Mouse (Mus musculus): ENCODE results near the gene Chst3. TPM values are rescaled to one million over a fixed set of nuclear protein-coding genes. Genes with fewer than 3 reads are reported as not detected.
"Not testable (repeated sequence)": the region's sequence is repeated elsewhere in the genome, so short reads cannot be mapped to it uniquely, and the experiment has no call there.

Chst3 gene
- polyA plus RNA-seq, 1 experiment from 2014 or later, result 1.8 TPM

- WGBS, result 87% methylated on average over 44 of the region's 44 CpGs
- Histone ChIP-seq H3K27ac (replicated peaks) (no peak overlapping the region), H3K9me3 (no peaks in the 10 kb centered on the region), H3K27me3 (replicated peaks; ENCODE audit: low read depth, poor library complexity, severe bottlenecking) (peaks cover 22% of the 10 kb centered on the region), H3K4me3 (no peak overlapping the region), H3K36me3 (replicated peaks) (peaks cover 36% of the 10 kb centered on the region), H3K4me1 (peaks cover 3% of the 10 kb centered on the region)
- DNase-seq (ENCODE audit: low spot score), result no peak
These were observed 32.7 kb downstream of the Chst3 start for GRCm38 (mm10) chr10:60186191-60186945.

DNA sequence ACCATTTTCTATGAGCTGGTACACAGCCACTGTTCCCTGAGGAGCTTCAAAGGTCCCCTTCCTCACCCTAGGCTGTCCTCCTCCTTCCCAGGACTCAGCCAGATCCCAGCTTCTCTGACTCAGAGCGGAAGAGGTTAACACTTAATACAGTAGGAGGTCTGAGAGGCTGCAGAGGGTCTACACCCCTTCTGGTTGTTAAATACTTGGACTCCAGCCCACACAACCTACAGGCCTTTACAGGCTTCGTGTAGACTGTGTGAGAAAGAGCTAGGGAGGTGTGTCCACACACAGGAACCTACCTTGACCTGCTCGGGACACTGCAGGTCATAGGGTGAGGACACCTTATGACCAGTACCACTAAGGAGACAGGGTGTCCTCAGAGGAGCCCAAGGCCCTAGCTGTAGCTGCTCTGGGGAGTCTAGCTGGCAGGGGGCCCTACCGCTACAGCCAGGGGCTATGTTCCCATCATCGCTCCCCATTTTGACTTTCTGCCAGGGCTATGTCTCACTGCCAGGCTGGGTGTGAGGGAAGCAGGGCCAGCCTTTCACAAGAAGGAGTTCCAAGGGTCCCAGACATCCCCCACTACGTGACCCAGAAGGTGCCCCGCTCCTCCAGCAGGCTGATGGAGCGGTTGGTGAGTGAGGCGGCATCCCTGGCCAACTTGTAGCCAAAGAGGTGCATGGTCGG, 33.9 kb downstream of the Chst3 start:
- peaks cover 12% of the 10 kb centered on the region; the same call in 1 of the 2 replicates for H3K27me3 ChIP-seq (replicated peaks; ENCODE audit: low read depth, poor library complexity, severe bottlenecking)
- H3K9me3 ChIP-seq, result no peaks in the 10 kb centered on the region
- H3K4me1 ChIP-seq, result no peaks in the 10 kb centered on the region
- peaks cover 36% of the 10 kb centered on the region for H3K36me3 ChIP-seq (replicated peaks)
- WGBS, result 90% methylated on average over 10 of the region's 10 CpGs
- no peak for DNase-seq (ENCODE audit: low spot score)
- H3K27ac ChIP-seq (replicated peaks), result no peak overlapping the region
- H3K4me3 ChIP-seq, result no peak overlapping the region

GRCm38 (mm10) chr10:60175306-60175705, 43.8 kb downstream of the Chst3 start:
- not testable (repeated sequence) for H3K27ac ChIP-seq (replicated peaks); DNase-seq (ENCODE audit: low spot score); H3K27me3 ChIP-seq (replicated peaks; ENCODE audit: low read depth, poor library complexity, severe bottlenecking); H3K4me1 ChIP-seq; H3K4me3 ChIP-seq; H3K36me3 ChIP-seq (replicated peaks); H3K9me3 ChIP-seq
- 89% methylated on average over 9 of the region's 9 CpGs for WGBS

DNA sequence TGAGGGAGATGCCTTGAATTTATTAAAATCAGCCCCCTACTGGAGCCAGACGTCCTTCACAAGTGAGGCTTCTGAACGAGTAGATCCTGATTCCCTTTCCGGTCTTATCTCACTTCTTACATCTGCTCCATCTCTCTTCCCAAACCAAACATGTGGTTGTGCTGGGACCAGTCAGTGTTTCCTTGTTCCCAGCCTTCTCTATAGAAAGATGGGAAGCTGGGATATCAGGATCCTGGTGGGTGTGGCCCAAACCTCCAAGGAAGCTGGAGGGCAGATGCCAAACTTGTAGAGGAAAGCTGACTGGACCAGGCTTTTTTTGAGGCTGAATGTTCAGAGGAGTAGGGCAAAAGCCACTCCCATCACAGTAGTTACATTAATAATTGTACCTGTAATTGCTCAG, 44.6 kb downstream of the Chst3 start:
- Histone ChIP-seq H3K27me3 (replicated peaks; ENCODE audit: low read depth, poor library complexity, severe bottlenecking) (no peaks in the 10 kb centered on the region), H3K27ac (replicated peaks) (no peak overlapping the region), H3K36me3 (replicated peaks) (no peaks in the 10 kb centered on the region), H3K4me3 (no peak overlapping the region), H3K9me3 (no peaks in the 10 kb centered on the region), H3K4me1 (no peaks in the 10 kb centered on the region)
- 72% methylated on average over 3 of the region's 3 CpGs for WGBS
- DNase-seq (ENCODE audit: low spot score), result no peak

GRCm38 (mm10) chr10:60173035-60173434, 46.0 kb downstream of the Chst3 start:
- H3K9me3 ChIP-seq, result no peaks in the 10 kb centered on the region
- no peak for DNase-seq (ENCODE audit: low spot score)
- no peak overlapping the region for H3K27ac ChIP-seq (replicated peaks)
- H3K36me3 ChIP-seq (replicated peaks), result no peaks in the 10 kb centered on the region
- H3K4me3 ChIP-seq, result no peak overlapping the region
- H3K27me3 ChIP-seq (replicated peaks; ENCODE audit: low read depth, poor library complexity, severe bottlenecking), result no peaks in the 10 kb centered on the region
- WGBS, result 89% methylated on average over 10 of the region's 10 CpGs
- H3K4me1 ChIP-seq, result no peaks in the 10 kb centered on the region

DNA sequence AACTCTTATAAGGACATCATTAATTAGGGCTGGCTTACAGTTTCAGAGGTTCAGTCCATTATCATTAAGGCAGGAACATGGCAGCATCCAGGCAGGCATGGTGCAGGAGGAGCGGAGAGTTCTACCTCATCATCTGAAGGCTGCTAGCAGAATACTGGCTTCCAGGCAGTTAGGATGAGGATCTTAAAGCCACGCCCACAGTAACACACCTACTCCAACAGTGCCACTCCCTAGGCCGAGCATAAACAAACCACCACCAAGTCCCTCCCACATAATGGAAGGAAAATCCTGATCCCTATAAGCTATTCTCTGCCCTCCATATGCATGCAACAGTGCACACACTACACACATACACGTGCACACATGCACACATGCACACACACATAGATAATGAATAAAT, 46.8 kb downstream of the Chst3 start:
- no peaks in the 10 kb centered on the region for H3K9me3 ChIP-seq

GRCm38 (mm10) chr10:60171368-60171767, 47.7 kb downstream of the Chst3 start:
- H3K27me3 ChIP-seq (replicated peaks; ENCODE audit: low read depth, poor library complexity, severe bottlenecking), result no peaks in the 10 kb centered on the region
- no peaks in the 10 kb centered on the region for H3K36me3 ChIP-seq (replicated peaks)
- no peak overlapping the region for H3K4me3 ChIP-seq
- WGBS, result 92% methylated on average over 5 of the region's 5 CpGs
- H3K4me1 ChIP-seq, result no peaks in the 10 kb centered on the region
- no peak overlapping the region for H3K27ac ChIP-seq (replicated peaks)
- no peak for DNase-seq (ENCODE audit: low spot score)
- no peaks in the 10 kb centered on the region for H3K9me3 ChIP-seq

More for the DNA sequence above, 46.8 kb downstream of the Chst3 start:
- no peaks in the 10 kb centered on the region for H3K27me3 ChIP-seq (replicated peaks; ENCODE audit: low read depth, poor library complexity, severe bottlenecking)
- WGBS, result 89% methylated on average over 4 of the region's 4 CpGs
- H3K4me3 ChIP-seq, result no peak overlapping the region
- no peak for DNase-seq (ENCODE audit: low spot score)
- H3K36me3 ChIP-seq (replicated peaks), result no peaks in the 10 kb centered on the region
- H3K27ac ChIP-seq (replicated peaks), result no peak overlapping the region
- H3K4me1 ChIP-seq, result no peaks in the 10 kb centered on the region

DNA sequence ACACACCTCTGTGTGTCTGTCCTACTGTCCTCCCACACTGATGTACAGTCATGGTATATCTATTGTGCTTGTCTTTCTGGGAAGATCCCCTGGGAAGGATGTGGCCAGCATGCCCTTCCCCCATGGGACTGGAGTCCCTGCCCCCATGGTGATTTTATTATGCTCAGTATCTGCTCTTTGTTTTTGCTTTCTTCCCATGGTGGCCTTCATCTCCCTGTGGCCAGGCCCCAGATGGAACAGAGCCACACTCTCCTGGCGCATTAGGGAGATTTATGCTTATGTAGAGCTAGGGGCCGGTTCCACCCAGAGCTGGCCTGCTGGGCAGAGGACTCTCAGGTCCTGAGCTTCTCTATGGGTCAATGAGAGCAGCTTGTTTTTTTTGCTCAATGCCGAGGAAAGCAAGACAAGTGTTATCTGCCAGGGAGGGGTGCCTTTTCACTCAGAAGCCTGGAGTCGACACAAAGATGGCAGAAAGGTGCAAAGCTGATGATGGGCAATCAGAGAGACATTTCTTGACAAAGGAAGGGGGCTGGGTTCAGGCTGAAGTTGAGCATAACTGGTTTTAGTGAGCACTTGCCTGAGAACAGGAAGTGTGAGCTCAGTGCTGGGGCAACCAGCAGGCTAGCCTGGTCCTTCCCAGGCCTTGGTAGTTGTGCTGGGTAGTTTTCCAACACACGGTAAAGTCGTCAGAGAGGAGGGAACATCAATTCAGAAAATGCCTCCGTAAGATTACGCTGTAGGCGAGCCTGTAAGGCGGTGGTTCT, 48.6 kb downstream of the Chst3 start:
- no peaks in the 10 kb centered on the region for H3K9me3 ChIP-seq
- H3K4me1 ChIP-seq, result peaks cover 7% of the 10 kb centered on the region; the same call in 1 of the 2 replicates
- H3K4me3 ChIP-seq, result no peak overlapping the region
- DNase-seq (ENCODE audit: low spot score), result no peak
- no peaks in the 10 kb centered on the region for H3K27me3 ChIP-seq (replicated peaks; ENCODE audit: low read depth, poor library complexity, severe bottlenecking)
- no peaks in the 10 kb centered on the region for H3K36me3 ChIP-seq (replicated peaks)
- WGBS, result 82% methylated on average over 10 of the region's 10 CpGs
- no peak overlapping the region for H3K27ac ChIP-seq (replicated peaks)

DNA sequence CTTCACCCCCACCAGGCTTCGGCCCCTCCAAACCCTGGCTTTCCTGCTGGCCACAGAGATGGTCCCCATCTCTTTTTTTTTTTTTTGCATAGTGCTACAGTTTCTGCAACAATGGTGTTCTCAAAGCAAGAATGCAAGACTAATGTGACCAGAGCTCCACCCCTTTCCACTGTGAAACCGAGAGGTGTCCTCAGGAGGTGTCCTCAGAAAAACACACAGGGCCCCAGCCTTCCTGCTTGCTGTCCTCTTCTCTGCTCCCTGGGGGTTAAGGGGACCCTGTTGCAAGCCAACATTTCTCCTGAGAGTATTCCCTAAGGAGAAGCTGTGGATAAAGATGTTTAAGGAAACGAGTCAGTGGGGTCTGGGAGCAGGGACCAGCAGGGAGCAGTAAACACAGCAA, 50.1 kb downstream of the Chst3 start:
- Histone ChIP-seq H3K4me3 (no peak overlapping the region), H3K27ac (replicated peaks) (no peak overlapping the region), H3K9me3 (no peaks in the 10 kb centered on the region), H3K4me1 (peaks cover 7% of the 10 kb centered on the region; the same call in 1 of the 2 replicates), H3K36me3 (replicated peaks) (no peaks in the 10 kb centered on the region), H3K27me3 (replicated peaks; ENCODE audit: low read depth, poor library complexity, severe bottlenecking) (no peaks in the 10 kb centered on the region)
- DNase-seq (ENCODE audit: low spot score), result no peak
- WGBS, result 62% methylated on average over 3 of the region's 3 CpGs

GRCm38 (mm10) chr10:60168306-60168705, 50.8 kb downstream of the Chst3 start:
- no peak for DNase-seq (ENCODE audit: low spot score)
- Histone ChIP-seq H3K36me3 (replicated peaks) (no peaks in the 10 kb centered on the region), H3K27ac (replicated peaks) (no peak overlapping the region), H3K4me3 (no peak overlapping the region), H3K27me3 (replicated peaks; ENCODE audit: low read depth, poor library complexity, severe bottlenecking) (no peaks in the 10 kb centered on the region), H3K4me1 (peaks cover 7% of the 10 kb centered on the region; the same call in 1 of the 2 replicates), H3K9me3 (no peaks in the 10 kb centered on the region)
- WGBS, result 72% methylated on average over 2 of the region's 2 CpGs

DNA sequence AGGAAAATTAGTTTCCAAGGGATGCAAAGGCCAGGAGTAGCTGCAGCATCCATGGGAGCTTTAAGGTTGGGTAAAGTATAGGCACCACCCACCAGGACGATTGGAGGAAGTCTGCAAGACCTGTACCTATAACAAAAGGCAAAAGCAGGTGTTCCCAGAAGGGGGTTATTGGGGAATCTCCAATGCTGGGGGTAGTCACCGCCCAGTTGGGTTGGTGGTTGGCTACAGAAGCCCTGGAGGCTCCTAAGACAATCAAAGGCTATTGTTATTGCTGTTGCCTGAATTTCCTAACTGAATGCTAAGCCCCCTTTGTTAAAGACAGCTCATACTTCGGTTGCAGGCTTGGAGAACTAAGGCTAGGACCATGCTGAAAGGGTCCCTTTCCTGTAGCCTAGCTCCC, 53.0 kb downstream of the Chst3 start:
- Histone ChIP-seq H3K4me3 (no peak overlapping the region), H3K4me1 (peaks cover 9% of the 10 kb centered on the region; the same call in 1 of the 2 replicates), H3K36me3 (replicated peaks) (no peaks in the 10 kb centered on the region), H3K9me3 (no peaks in the 10 kb centered on the region), H3K27ac (replicated peaks) (no peak overlapping the region), H3K27me3 (replicated peaks; ENCODE audit: low read depth, poor library complexity, severe bottlenecking) (no peaks in the 10 kb centered on the region)
- no peak for DNase-seq (ENCODE audit: low spot score)
- 15% methylated on average over 3 of the region's 3 CpGs for WGBS

GRCm38 (mm10) chr10:60164869-60165268, 54.2 kb downstream of the Chst3 start:
- Histone ChIP-seq H3K4me3 (no peak overlapping the region), H3K4me1 (peaks cover 10% of the 10 kb centered on the region; the same call in 1 of the 2 replicates), H3K27ac (replicated peaks) (no peak overlapping the region), H3K27me3 (replicated peaks; ENCODE audit: low read depth, poor library complexity, severe bottlenecking) (no peaks in the 10 kb centered on the region), H3K9me3 (no peaks in the 10 kb centered on the region), H3K36me3 (replicated peaks) (no peaks in the 10 kb centered on the region)
- no peak for DNase-seq (ENCODE audit: low spot score)
- WGBS, result 81% methylated on average over 1 of the region's 1 CpGs
